Mouse (Mus musculus) lung, postnatal 36 days (tissue): ENCODE measurements around the gene Rdh12.

Experiments
- DNase-seq: peaks from one replicate; pipeline ENCODE4 v3.0.0; 2022; ENCODE audit warnings: mixed read lengths

Rdh12 gene

DNA sequence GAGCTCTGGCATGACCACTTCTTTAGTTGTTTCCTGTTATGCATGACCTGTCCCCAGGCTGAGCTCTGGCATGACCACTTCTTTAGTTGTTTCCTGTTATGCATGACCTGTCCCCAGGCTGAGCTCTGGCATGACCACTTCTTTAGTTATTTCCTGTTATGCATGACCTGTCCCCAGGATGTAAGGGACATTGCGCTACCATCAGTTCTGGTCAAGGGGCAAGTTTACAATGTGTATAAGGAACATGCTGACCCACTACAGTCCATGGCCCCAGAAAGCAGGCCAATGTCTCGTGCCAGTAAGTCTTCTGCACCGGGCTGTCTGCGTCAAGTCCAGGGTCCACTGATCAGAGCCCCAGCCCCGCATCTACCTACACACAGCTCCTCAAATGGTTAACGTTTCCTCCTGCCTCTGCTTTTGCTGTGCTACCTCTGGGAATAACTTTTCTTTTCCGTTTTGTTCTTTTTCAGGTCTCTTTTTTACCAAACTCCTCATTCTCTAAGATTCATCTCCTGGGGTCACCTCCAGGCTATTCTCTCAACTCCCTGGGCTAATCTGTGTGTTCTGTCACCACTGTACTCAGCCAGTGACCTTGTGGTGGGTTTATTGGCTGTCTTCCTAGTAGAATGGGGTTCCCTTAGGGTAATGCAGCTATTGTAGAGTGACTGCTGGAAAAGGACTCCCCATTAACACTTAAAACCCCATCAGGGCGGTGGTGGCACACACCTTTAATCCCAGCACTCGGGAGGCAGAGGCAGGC lies 44.8 kb downstream of the Rdh12 start:
- no peak for DNase-seq

DNA sequence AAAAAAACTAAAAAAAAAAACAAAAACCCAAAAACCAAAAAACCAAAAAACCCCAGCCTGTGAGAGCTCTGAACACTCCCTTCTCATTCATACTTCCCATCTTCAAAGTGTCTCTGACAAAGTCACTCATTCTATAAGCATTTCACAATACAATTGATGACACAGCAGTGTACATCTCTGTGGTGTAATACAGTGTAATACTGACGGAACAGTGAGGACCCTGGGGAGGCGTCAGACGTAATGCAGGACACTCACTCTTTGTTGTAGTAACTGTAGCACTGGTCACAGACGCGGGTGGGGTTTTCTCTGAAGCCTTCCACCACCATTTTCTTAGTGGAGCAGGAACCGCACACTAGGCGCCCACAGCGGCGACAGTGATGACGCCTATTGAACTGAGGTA lies 46.3 kb downstream of the Rdh12 start:
- DNase-seq: no peak

DNA sequence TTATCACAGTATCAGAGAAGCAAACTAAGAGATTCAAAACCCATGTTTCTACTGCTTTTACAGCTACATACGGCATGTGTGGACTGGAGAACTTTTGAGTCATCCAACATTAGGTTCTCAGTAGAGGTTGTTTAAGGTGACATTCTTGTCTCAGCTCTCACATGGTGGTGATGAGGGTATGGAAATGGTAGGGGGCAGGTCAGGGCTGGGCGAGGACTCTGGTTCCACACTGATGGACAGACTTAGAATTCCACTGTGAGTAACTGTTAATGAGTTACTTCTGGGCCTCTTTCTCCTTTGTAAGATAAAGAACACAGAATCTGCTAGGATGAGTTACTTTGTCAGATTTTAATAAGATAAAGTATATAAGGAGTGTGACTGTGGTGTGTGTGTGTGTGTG lies 51.4 kb downstream of the Rdh12 start:
- DNase-seq: no peak

DNA sequence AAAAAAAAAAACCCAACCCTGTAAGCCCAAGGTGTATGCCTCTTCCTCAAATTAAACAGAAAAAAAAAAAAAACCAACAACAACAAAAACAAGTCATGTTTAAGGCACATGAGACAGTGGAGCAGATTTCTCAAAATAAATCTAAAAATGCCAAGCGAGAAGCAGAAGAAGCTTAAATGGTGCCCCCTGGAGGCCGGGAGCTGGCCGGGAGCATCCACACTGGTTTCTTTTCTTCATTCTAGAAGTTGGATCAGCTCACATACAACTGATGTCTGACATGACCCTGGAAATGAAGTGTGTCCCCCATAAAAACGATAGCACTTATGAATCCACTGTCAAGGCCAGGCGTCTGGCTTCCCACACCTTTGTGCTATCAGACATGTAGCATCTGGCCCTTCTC lies 52.3 kb downstream of the Rdh12 start:
- peak; percentile 24 for DNase-seq
